Mouse (Mus musculus) G1E (cell line): ENCODE measurements around the gene Nadk. TPM values are rescaled to one million over a fixed set of nuclear protein-coding genes. Genes with fewer than 3 reads are reported as not detected.

Source experiments
- ATAC-seq: 2 replicates; pipeline ENCODE4 v1.8.0; 2016; ENCODE audit warnings: mild to moderate bottlenecking; ENCODE audit not compliant: insufficient number of reproducible peaks, poor library complexity, low FRiP score, severe bottlenecking; ENCODE audit errors: extremely low read depth
- DNase-seq: peaks from one replicate; pipeline ENCODE4 v3.0.0; 2012; ENCODE audit warnings: low spot score
- H3K27me3 ChIP-seq: 2 replicates; pipeline ENCODE4 v1.6.1; 2012; ENCODE audit warnings: mild to moderate bottlenecking, low read length, inconsistent platforms; ENCODE audit not compliant: insufficient read depth
- H3K36me3 ChIP-seq: replicated peaks from 2 replicates; pipeline ENCODE3; 2012; ENCODE audit warnings: mild to moderate bottlenecking, inconsistent platforms
- H3K4me1 ChIP-seq: 2 replicates; pipeline ENCODE4 v1.6.1; 2012; ENCODE audit warnings: low read depth, low read length, inconsistent platforms, mixed read lengths; ENCODE audit not compliant: insufficient read depth
- H3K4me3 ChIP-seq: 2 replicates; pipeline ENCODE4 v1.5.1; 2012; ENCODE audit warnings: low read depth, mild to moderate bottlenecking, inconsistent platforms, low read length, moderate library complexity, mixed read lengths
- H3K9me3 ChIP-seq: replicated peaks from 2 replicates; pipeline ENCODE4 v1.6.1; 2012; ENCODE audit warnings: inconsistent platforms
- CTCF ChIP-seq: IDR thresholded peaks from 2 replicates; pipeline ENCODE4 v1.5.1; 2012; ENCODE audit warnings: low read depth, low read length, inconsistent platforms, mixed read lengths
- GATA1 ChIP-seq: IDR thresholded peaks from 2 replicates; pipeline ENCODE4 v1.6.1; 2012; ENCODE audit warnings: borderline replicate concordance, low read length, inconsistent platforms, mixed read lengths
- GATA2 ChIP-seq: IDR thresholded peaks from 2 replicates; pipeline ENCODE4 v1.6.1; 2012; ENCODE audit warnings: low read depth, low read length, inconsistent platforms, borderline replicate concordance
- POLR2AphosphoS5 ChIP-seq: IDR thresholded peaks from 2 replicates; pipeline ENCODE4 v1.6.1; 2012; ENCODE audit warnings: low read depth, low read length, inconsistent platforms; ENCODE audit not compliant: insufficient replicate concordance
- TAL1 ChIP-seq: conservative IDR thresholded peaks from 2 replicates; pipeline ENCODE4 v1.6.1; 2012; ENCODE audit warnings: low read depth, low read length, inconsistent platforms, mixed read lengths
- polyA plus RNA-seq: library from polyadenylated mRNA; stranded (reverse); fragments of >175 nt; gene quantifications from 2 replicates; pipeline ENCODE4 v1.2.3, GENCODE M21; 2012
- total RNA-seq, 2 experiments: library from RNA; stranded (forward) in 1 of 2; stranded (reverse) in 1 of 2; fragments of 200-1000 nt in 1 of 2; fragments of >200 nt in 1 of 2; fragmentation: Nextera tagmentation in 1 of 2; gene quantifications; 2 replicates each; pipeline ENCODE4 v1.2.3; 2014 to 2017

Gene Nadk
- total and polyA plus RNA-seq, 3 experiments: 58.4 to 67.5 (median 61.6) TPM

GRCm38 (mm10) chr4:155560932-155561331, 1.2 kb upstream of the Nadk start:
- Histone ChIP-seq H3K4me1 (peaks cover 59% of the 10 kb centered on the region), H3K36me3 (peaks cover 61% of the 10 kb centered on the region)

DNA sequence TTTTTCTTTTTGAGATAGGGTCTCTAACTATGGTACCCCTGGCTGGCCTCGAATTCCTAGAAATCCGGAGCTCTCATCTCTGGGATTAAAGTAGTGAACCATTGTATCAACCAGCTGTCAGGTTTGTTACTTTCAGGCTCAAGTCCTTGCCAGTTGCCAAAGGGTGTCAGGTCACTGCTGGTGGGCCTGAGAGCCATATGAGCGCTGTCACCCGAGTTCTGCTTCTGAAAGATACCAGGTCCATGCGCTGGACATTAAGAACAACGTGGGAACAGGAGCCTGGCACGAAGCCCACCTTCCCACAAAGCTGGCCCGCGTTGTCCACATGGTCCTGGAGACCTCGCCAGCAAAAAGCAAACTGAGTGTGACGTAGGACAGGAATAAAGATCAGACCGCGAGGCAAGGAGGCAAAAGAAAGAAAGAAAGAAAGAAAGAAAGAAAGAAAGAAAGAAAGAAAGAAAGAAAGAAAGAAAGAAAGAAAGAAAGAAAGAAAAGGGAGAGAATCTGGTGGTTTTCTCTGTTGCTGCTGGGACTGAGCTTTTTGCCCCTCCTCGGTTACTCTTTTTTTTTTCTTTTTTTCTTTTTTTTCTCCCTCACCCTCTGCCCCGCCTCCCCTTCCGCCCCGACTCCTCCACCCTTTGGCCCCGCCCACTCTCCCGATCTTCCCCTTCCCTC, 684 bp downstream of the Nadk start:
- Histone ChIP-seq H3K4me3 (peak overlapping the region; percentile 71), H3K27me3 (no peaks in the 10 kb centered on the region), H3K36me3 (peaks cover 60% of the 10 kb centered on the region), H3K9me3 (no peaks in the 10 kb centered on the region), H3K4me1 (peaks cover 70% of the 10 kb centered on the region)
- ATAC-seq (no peak), DNase-seq (no peak)
- TF ChIP-seq GATA2: no peak
- no peak for TF ChIP-seq TAL1
- no peak for TF ChIP-seq POLR2AphosphoS5
- no peak for TF ChIP-seq GATA1
- TF ChIP-seq CTCF: no peak

More at GRCm38 (mm10) chr4:155560932-155561331, 1.2 kb upstream of the Nadk start:
- no peaks in the 10 kb centered on the region for H3K27me3 ChIP-seq
- no peaks in the 10 kb centered on the region for H3K9me3 ChIP-seq
- ATAC-seq: no peak
- DNase-seq: no peak
- TF ChIP-seq GATA2 (no peak), POLR2AphosphoS5 (no peak), CTCF (no peak), TAL1 (no peak), GATA1 (no peak)
- no peak overlapping the region for H3K4me3 ChIP-seq

DNA sequence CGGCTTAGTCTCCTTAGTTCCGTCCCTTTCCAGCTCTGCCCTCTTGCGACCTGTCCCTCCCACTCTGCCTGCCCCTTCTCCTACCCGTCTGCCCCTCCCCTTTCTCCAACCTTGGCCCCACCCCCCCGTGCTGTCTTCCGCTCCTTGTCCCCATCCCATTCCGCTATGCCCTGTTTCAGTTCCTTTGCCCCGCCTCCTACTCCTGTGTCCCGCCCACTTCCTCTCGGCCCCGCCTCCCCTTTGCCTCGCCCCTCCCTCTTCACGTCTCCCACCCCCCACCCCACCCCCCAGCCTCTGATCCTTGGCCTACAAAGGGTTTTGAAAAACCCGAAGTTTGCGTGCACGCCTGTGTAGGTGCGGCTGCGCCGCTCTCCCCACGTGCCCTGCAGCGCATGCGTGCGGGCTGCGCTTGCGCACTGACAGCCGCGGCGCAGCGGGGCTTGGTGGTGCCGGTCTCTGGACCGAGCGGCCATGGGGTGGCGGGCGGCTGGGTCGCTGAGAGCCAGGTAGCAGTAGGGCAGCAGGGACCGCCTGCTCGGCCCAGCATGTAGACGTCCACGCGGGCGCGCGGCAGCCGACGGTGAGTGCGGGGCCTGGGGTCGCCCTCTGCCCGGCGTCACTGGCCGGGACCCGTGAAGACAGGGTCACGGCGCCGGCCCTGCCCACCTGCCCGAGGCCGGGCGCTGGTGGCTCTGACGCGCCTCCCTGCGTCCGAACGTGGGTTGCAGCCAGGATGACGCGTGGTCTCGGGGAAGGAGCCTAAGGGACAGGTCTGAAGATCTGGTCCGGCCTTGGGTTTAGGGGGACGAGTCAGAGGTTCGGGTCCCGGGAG, 1.4 kb downstream of the Nadk start:
- Histone ChIP-seq H3K9me3 (no peaks in the 10 kb centered on the region), H3K4me1 (peaks cover 68% of the 10 kb centered on the region), H3K27me3 (no peaks in the 10 kb centered on the region), H3K4me3 (peak overlapping the region; percentile 92), H3K36me3 (peaks cover 54% of the 10 kb centered on the region)
- TF ChIP-seq TAL1: no peak
- peak; percentile 92 for ATAC-seq
- DNase-seq: peak; percentile 80

- Histone ChIP-seq H3K27me3 (no peaks in the 10 kb centered on the region), H3K36me3 (peaks cover 52% of the 10 kb centered on the region), H3K4me1 (peaks cover 59% of the 10 kb centered on the region), H3K9me3 (no peaks in the 10 kb centered on the region), H3K4me3 (peak overlapping the region; percentile 92)
- TF ChIP-seq TAL1 (no peak), CTCF (no peak), POLR2AphosphoS5 (no peak), GATA2 (no peak), GATA1 (no peak)
- no peak for DNase-seq
- no peak for ATAC-seq
These were observed 2.3 kb downstream of the Nadk start for GRCm38 (mm10) chr4:155564315-155565069.

GRCm38 (mm10) chr4:155566555-155566954, 4.4 kb downstream of the Nadk start:
- H3K36me3 ChIP-seq: peaks cover 43% of the 10 kb centered on the region
- no peaks in the 10 kb centered on the region for H3K27me3 ChIP-seq
- TF ChIP-seq CTCF (no peak), TAL1 (no peak), GATA2 (no peak), GATA1 (no peak), POLR2AphosphoS5 (no peak)
- no peak for DNase-seq
- H3K9me3 ChIP-seq: no peaks in the 10 kb centered on the region
- ATAC-seq: no peak
- H3K4me1 ChIP-seq: peaks cover 51% of the 10 kb centered on the region
- H3K4me3 ChIP-seq: no peak overlapping the region

GRCm38 (mm10) chr4:155568170-155568569, 6.0 kb downstream of the Nadk start:
- ATAC-seq (0 out of 2 replicates have a peak, but pooled peaks have one; percentile 2), DNase-seq (peak; percentile 52)
- peaks cover 50% of the 10 kb centered on the region for H3K36me3 ChIP-seq
- TF ChIP-seq GATA1 (no peak), CTCF (peak; percentile 29; the same call in 1 of the 2 replicates)
- H3K27me3 ChIP-seq: no peaks in the 10 kb centered on the region
- H3K4me3 ChIP-seq: no peak overlapping the region
- no peaks in the 10 kb centered on the region for H3K9me3 ChIP-seq
- peaks cover 43% of the 10 kb centered on the region for H3K4me1 ChIP-seq
